Mouse (Mus musculus) midbrain, embryonic 10.5 days (tissue): ENCODE data around the gene Il1rapl1. TPM values are rescaled to one million over a fixed set of nuclear protein-coding genes. Genes with fewer than 3 reads are reported as not detected.

Source experiments
- DNase-seq: peaks from one replicate; pipeline ENCODE4 v3.0.0-alpha.2; 2017; ENCODE audit warnings: low spot score
- H3K27ac ChIP-seq: fragments of 300-500 bp; sonication (generic); replicated peaks from 2 replicates; pipeline ENCODE4 v1.5.1; 2016; ENCODE audit warnings: mild to moderate bottlenecking
- H3K27me3 ChIP-seq: fragments of 300-500 bp; sonication (generic); 2 replicates; pipeline ENCODE4 v1.6.1; 2016; ENCODE audit warnings: low read depth, mild to moderate bottlenecking; ENCODE audit not compliant: poor library complexity, severe bottlenecking
- H3K36me3 ChIP-seq: fragments of 300-500 bp; sonication (generic); 2 replicates; pipeline ENCODE4 v1.6.1; 2016; ENCODE audit warnings: mild to moderate bottlenecking, moderate library complexity
- H3K4me1 ChIP-seq: fragments of 300-500 bp; sonication (generic); 2 replicates; pipeline ENCODE4 v1.6.1; 2016
- H3K4me3 ChIP-seq: fragments of 300-500 bp; sonication (generic); 2 replicates; pipeline ENCODE4 v1.5.1; 2016; ENCODE audit warnings: mild to moderate bottlenecking, moderate library complexity
- H3K9me3 ChIP-seq: fragments of 300-500 bp; sonication (generic); replicated peaks from 2 replicates; pipeline ENCODE4 v1.6.1; 2016; ENCODE audit warnings: mild to moderate bottlenecking
- WGBS: fragments of 180-500 bp; shearing (Covaris S2); methylation state at CpG from one replicate; pipeline ENCODE4 v1.1.7; 2016; 5-methylcytosine and 5-hydroxymethylcytosine counted together
- polyA plus RNA-seq: library from polyadenylated mRNA; unstranded; fragments of >200 nt; fragmentation: Nextera tagmentation; extraction: Ambion mirVana; gene quantifications from 2 replicates; pipeline ENCODE4 v1.2.1, GENCODE M21; 2016

The Il1rapl1 gene
- 0.06 and 0.14 TPM in 2 replicates for polyA plus RNA-seq

- Histone ChIP-seq H3K9me3 (no peaks in the 10 kb centered on the region), H3K4me1 (no peaks in the 10 kb centered on the region), H3K36me3 (no peaks in the 10 kb centered on the region), H3K4me3 (peak within 1 kb of the TSS; percentile 50), H3K27me3 (peaks cover 17% of the 10 kb centered on the region), H3K27ac (no peak within 1 kb of the TSS)
- WGBS, result 20% methylated on average over 12 of the region's 12 CpGs
- peak; percentile 21 for DNase-seq
These were observed at the start of gene Il1rapl1 for GRCm38 (mm10) chrX:88115609-88116073. Gene Il1rapl1, minus strand, starts transcription at chrX:88115645.

- Histone ChIP-seq H3K4me3 (no peak overlapping the region), H3K9me3 (no peaks in the 10 kb centered on the region), H3K36me3 (no peaks in the 10 kb centered on the region), H3K27me3 (no peaks in the 10 kb centered on the region), H3K27ac (no peak overlapping the region), H3K4me1 (no peaks in the 10 kb centered on the region)
- WGBS, result 36% methylated on average over 2 of the region's 2 CpGs
- DNase-seq, result no peak
These were observed 42.6 kb upstream of the Il1rapl1 start for GRCm38 (mm10) chrX:88158037-88158436.

GRCm38 (mm10) chrX:88125612-88126011 is 10.2 kb upstream of the Il1rapl1 start:
- no peak for DNase-seq
- H3K36me3 ChIP-seq, result no peaks in the 10 kb centered on the region
- H3K9me3 ChIP-seq, result no peaks in the 10 kb centered on the region
- H3K4me1 ChIP-seq, result no peaks in the 10 kb centered on the region
- no peaks in the 10 kb centered on the region for H3K27me3 ChIP-seq
- no peak overlapping the region for H3K27ac ChIP-seq
- WGBS, result 69% methylated on average over 3 of the region's 3 CpGs
- no peak overlapping the region for H3K4me3 ChIP-seq

- no peaks in the 10 kb centered on the region for H3K9me3 ChIP-seq
- no peak overlapping the region for H3K4me3 ChIP-seq
- no peak overlapping the region for H3K27ac ChIP-seq
- DNase-seq, result no peak
- H3K27me3 ChIP-seq, result no peaks in the 10 kb centered on the region; the same call in 1 of the 2 replicates
- WGBS, result 83% methylated on average over 3 of the region's 3 CpGs
- no peaks in the 10 kb centered on the region for H3K36me3 ChIP-seq
- H3K4me1 ChIP-seq, result no peaks in the 10 kb centered on the region
These were observed 4.6 kb upstream of the Il1rapl1 start for GRCm38 (mm10) chrX:88120070-88120469.

- Histone ChIP-seq H3K27ac (no peak overlapping the region), H3K27me3 (peaks cover 17% of the 10 kb centered on the region), H3K4me3 (no peak overlapping the region), H3K9me3 (no peaks in the 10 kb centered on the region), H3K4me1 (no peaks in the 10 kb centered on the region), H3K36me3 (no peaks in the 10 kb centered on the region)
- 49% methylated on average over 3 of the region's 3 CpGs for WGBS
- DNase-seq, result no peak
These were observed 2.4 kb upstream of the Il1rapl1 start for GRCm38 (mm10) chrX:88117858-88118257.

- 15% methylated on average over 3 of the region's 3 CpGs for WGBS
- Histone ChIP-seq H3K27ac (no peak overlapping the region), H3K36me3 (no peaks in the 10 kb centered on the region), H3K27me3 (peaks cover 17% of the 10 kb centered on the region), H3K4me3 (peak overlapping the region; percentile 50), H3K9me3 (no peaks in the 10 kb centered on the region), H3K4me1 (no peaks in the 10 kb centered on the region)
- DNase-seq, result peak; percentile 11
These were observed 881 bp upstream of the Il1rapl1 start for GRCm38 (mm10) chrX:88116326-88116725.

- Histone ChIP-seq H3K4me3 (no peak overlapping the region), H3K9me3 (no peaks in the 10 kb centered on the region), H3K27me3 (peaks cover 17% of the 10 kb centered on the region), H3K27ac (no peak overlapping the region), H3K4me1 (no peaks in the 10 kb centered on the region), H3K36me3 (no peaks in the 10 kb centered on the region)
- DNase-seq, result no peak
- WGBS, result 55% methylated on average over 6 of the region's 6 CpGs
These were observed 1.9 kb downstream of the Il1rapl1 start for GRCm38 (mm10) chrX:88113561-88113960.

- H3K27ac ChIP-seq, result no peak overlapping the region
- 49% methylated on average over 2 of the region's 2 CpGs for WGBS
- H3K27me3 ChIP-seq, result peaks cover 17% of the 10 kb centered on the region
- no peak for DNase-seq
- H3K36me3 ChIP-seq, result no peaks in the 10 kb centered on the region
- no peak overlapping the region for H3K4me3 ChIP-seq
- no peaks in the 10 kb centered on the region for H3K4me1 ChIP-seq
- H3K9me3 ChIP-seq, result no peaks in the 10 kb centered on the region
These were observed 3.2 kb downstream of the Il1rapl1 start for GRCm38 (mm10) chrX:88112254-88112653.

- Histone ChIP-seq H3K27ac (no peak overlapping the region), H3K4me1 (no peaks in the 10 kb centered on the region), H3K9me3 (no peaks in the 10 kb centered on the region), H3K27me3 (peaks cover 14% of the 10 kb centered on the region), H3K4me3 (no peak overlapping the region), H3K36me3 (no peaks in the 10 kb centered on the region)
- DNase-seq, result no peak
- WGBS, result 78% methylated on average over 2 of the region's 2 CpGs
These were observed 5.7 kb downstream of the Il1rapl1 start for GRCm38 (mm10) chrX:88109733-88110132.

GRCm38 (mm10) chrX:88093936-88094569 is 21.4 kb downstream of the Il1rapl1 start:
- Histone ChIP-seq H3K27me3 (no peaks in the 10 kb centered on the region), H3K9me3 (no peaks in the 10 kb centered on the region), H3K36me3 (no peaks in the 10 kb centered on the region), H3K4me3 (no peak overlapping the region), H3K4me1 (no peaks in the 10 kb centered on the region), H3K27ac (no peak overlapping the region)
- no peak for DNase-seq

GRCm38 (mm10) chrX:88089873-88090272 is 25.6 kb downstream of the Il1rapl1 start:
- Histone ChIP-seq H3K9me3 (no peaks in the 10 kb centered on the region), H3K27ac (no peak overlapping the region), H3K27me3 (no peaks in the 10 kb centered on the region), H3K36me3 (no peaks in the 10 kb centered on the region), H3K4me1 (no peaks in the 10 kb centered on the region), H3K4me3 (no peak overlapping the region)
- DNase-seq, result no peak
- 68% methylated on average over 2 of the region's 2 CpGs for WGBS

GRCm38 (mm10) chrX:88072741-88073419 is 42.6 kb downstream of the Il1rapl1 start:
- DNase-seq, result no peak
- no peak overlapping the region for H3K4me3 ChIP-seq
- no peaks in the 10 kb centered on the region for H3K27me3 ChIP-seq
- H3K4me1 ChIP-seq, result no peaks in the 10 kb centered on the region
- H3K9me3 ChIP-seq, result no peaks in the 10 kb centered on the region
- H3K36me3 ChIP-seq, result no peaks in the 10 kb centered on the region
- no peak overlapping the region for H3K27ac ChIP-seq
- 37% methylated on average over 7 of the region's 7 CpGs for WGBS

GRCm38 (mm10) chrX:88070368-88070767 is 45.1 kb downstream of the Il1rapl1 start:
- Histone ChIP-seq H3K9me3 (no peaks in the 10 kb centered on the region), H3K36me3 (no peaks in the 10 kb centered on the region), H3K4me3 (no peak overlapping the region), H3K27ac (no peak overlapping the region), H3K27me3 (no peaks in the 10 kb centered on the region), H3K4me1 (no peaks in the 10 kb centered on the region)
- 80% methylated on average over 3 of the region's 3 CpGs for WGBS
- no peak for DNase-seq
